Mouse (Mus musculus) frontal cortex, adult (tissue): ENCODE results near the gene P2ry6.

ENCODE experiments used
- ATAC-seq: cut with Nextera tagmentation; 2 replicates; pipeline ENCODE4 v1.9.2; 2017; ENCODE audit warnings: mild to moderate bottlenecking, moderate library complexity, mixed read lengths; ENCODE audit not compliant: low TSS enrichment

P2ry6 gene

GRCm38 (mm10) chr7:100974135-100974903, at the start of gene P2ry6:
TSS of gene P2ry6 (minus strand) at chr7:100974649.
- ATAC-seq, result no peak

DNA sequence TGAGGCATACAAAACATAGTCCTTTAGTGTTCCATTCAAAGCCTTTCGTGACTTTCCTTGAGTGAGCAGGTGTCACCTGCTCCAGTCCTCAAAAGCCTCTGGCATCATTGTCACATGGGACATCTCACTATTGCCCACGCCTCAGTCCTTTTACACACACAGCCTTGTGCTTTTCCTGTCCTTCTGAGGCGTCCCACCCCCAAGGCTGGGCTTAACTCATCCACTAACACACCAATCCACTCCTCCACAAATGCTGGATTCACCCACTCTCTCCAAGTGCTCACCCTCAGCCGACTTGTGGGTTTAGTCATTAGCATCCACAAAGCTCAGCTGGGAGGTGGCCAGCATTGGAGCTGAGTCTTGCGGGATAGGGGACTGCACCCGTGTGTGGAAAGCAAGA, 43.0 kb upstream of the P2ry6 start:
- ATAC-seq, result peak; percentile 93

DNA sequence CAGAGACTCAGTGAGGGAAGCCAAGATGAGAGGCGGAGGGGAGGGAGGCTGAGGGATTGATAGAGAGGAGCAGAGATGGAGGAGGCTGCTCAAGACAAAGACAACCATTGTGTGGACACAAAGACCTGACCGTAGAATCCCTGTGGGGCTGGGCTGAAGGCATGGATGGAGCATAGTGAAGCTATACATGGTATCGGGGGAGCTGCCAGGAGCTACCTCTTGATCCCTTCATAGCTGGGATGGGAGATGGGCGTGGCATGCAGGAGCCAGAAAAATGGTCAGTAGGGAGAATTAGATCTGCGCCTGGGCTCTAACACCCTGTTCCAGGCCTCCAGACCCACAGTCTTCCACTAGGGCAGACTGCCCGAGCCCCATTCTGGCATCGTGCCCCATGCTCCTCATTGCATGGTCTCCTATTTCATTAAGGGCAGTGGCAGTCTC, 42.6 kb upstream of the P2ry6 start:
- ATAC-seq, result peak; percentile 20; the same call in 1 of the 2 replicates

DNA sequence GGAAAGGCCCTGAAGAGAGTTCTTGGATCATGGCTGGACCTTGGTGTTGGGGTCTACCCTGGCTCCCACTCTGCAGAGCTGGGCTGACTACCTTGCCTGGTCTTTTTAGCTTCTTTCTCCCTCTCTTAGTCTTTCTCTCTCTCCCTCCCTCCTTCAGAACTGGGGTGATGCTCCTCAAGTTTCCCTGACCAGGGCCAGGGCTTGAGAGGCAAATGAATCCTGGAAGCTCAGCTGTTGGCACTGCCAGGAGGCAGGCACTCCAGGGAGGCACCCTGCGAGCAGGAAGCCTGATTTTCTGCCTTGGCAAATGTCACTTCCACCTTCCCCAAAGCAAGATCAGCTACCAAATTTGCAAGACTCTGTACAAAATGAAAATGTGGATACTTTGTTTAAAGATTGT, 40.5 kb upstream of the P2ry6 start:
- ATAC-seq, result no peak

DNA sequence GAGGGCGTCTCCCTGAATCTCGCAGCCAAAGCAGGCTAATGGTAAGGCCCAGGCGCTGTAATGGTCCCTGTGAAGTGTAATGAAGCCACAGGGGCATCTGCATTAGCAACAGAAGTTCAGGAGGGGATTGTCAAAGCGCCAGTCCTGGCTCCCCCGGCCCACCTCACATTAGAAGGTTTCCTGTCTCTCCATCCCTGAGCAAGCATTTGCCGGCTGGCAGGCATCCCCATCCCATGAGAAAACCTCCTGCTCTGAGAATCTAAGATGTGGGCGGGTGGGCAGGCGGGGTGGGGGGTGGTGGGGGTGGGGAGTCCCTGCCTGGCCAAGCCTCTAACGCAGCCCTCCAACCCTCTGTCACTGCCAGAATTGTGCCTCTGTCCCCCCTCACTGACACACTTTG, 39.6 kb upstream of the P2ry6 start:
- no peak for ATAC-seq

GRCm38 (mm10) chr7:101012541-101012940, 38.1 kb upstream of the P2ry6 start, which contains the start of gene P2ry2:
TSS of gene P2ry2 (minus strand) at chr7:101012866.
- ATAC-seq, result no peak

DNA sequence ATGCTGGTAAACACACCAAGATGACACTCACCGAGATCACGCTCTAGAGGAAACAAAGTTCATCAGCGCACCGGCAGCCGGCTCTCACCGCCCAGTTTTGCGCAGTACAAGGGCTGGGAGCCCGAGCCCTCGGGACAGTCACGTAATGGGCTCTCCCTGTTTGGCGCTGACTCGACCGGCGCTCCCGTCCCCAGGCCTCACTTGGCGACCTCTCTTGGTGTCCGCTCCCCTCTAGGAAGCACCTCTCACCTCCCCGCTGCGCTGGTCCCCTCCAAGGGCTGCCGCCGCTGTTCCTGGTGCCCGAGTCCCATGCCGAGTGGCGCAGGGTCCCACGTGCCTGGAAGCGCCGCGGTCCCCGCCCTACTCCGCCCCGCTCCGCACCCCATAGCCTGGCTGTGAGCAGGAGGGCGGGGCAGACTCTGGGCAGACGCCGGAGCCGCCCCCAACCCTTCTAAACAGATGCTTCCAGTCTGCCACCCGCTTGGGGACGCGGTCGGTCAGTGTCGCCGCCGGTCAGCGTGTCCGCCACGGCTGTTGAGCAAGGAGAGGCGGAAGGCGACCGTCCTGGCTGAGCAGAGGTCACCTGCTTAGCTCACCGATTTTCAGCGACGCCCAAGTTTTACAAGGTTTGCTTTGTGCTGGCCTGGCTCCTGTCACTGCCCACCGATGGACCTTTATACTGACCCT, 37.4 kb upstream of the P2ry6 start:
- peak; percentile 62 for ATAC-seq

DNA sequence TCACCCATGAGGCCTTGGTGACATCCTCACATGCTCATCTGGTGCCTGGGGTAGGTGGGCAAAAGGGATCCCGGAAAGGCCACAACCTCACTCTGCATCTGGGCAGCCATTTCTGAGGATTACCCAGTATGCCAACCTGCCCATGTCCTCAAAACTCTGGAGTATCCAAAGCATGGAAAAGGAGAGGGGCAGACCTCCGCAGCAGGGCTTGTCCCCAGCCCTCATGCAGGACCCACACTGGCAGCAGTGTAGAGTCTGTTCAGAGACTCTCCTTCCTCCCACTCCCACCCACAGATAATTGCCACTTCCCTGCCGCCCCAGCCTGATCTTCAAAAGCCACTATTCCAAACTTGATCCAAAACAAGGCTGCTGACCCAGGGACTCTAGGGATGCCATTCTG, 36.3 kb upstream of the P2ry6 start:
- ATAC-seq, result no peak

GRCm38 (mm10) chr7:101006201-101006600, 31.8 kb upstream of the P2ry6 start:
- no peak for ATAC-seq

- ATAC-seq, result no peak; the same call in 1 of the 2 replicates
Observed at GRCm38 (mm10) chr7:101005119-101005518, 30.7 kb upstream of the P2ry6 start.

- ATAC-seq, result no peak
Observed at GRCm38 (mm10) chr7:101003442-101004326, 29.2 kb upstream of the P2ry6 start.

DNA sequence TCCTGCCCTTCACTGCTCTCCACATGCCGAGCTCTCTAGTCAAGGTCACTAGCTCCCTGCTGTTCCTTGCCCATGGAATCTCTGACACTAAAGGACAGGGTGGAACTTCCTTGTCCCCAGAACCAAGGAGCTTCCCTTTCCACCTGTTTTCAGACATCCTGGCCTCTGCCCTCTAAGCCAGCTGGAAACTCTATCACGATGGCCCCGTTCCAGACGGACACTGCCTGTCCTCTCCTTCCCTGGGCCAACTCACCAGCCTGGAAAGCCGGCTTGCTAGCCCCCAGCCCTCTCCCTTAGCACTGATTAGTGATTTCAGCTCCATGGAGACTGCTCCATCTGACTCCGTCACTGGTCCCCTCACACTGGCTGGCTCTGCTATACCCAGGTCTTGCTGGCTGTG, 27.8 kb upstream of the P2ry6 start:
- no peak for ATAC-seq

- ATAC-seq, result no peak
Observed at GRCm38 (mm10) chr7:100999623-101000022, 25.2 kb upstream of the P2ry6 start.

DNA sequence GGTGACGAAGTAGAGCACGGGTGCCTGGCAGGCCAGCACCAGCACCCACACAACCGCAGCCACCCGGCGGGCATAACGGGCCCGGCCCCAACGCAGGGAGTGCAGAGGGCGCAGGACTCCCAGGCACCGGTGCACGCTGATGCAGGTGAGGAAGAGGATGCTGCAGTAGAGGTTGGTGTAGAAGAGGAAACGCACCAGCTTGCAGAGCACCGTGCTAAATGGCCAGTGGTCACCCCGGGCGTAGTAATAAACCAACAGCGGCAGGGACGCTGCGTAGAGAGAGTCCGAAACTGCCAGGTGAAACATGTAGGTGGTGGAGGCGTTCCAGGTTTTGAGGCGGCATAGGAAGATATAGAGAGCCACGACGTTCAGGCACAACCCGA, 24.1 kb upstream of the P2ry6 start:
- no peak for ATAC-seq

- ATAC-seq, result no peak
Observed at GRCm38 (mm10) chr7:100997951-100998577, 23.6 kb upstream of the P2ry6 start.

DNA sequence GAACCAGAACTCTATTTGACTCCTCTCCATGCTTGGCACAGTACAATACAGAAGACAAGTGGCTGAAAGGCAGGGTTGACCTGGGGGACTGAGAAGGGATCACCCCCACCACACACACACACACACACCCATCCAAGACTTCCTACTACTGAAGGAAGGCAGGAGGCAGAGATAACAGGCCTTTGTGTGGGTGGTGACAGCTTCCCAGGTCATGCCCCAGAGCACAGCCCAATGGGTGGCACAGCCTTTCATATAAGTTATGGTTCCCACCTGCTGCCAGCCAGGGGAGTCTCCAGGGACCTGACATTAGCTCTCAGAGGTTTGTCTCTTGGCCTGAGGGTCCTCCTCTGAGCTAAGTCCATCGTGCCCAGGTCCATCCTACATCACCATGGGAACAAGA, 22.8 kb upstream of the P2ry6 start:
- ATAC-seq, result no peak

DNA sequence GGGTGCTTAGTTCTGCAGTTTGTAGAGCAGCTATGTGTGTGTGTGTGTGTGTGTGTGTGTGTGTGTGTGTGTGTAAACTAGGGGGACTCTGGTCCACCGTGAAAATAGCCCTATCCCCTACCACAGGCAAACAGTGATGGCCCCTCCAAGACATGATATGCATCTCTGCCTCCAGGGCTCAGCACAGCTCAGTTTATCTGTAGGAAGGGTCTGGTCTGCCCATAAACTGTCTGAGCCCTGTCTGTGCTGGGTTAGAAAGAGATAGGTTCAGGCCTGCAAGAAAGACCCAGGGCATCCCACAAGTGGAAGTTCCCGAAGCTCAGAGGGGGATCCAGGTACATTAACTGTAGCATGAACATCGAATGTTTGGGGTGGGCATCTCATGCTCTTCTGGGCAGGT, 21.5 kb upstream of the P2ry6 start:
- ATAC-seq, result no peak

DNA sequence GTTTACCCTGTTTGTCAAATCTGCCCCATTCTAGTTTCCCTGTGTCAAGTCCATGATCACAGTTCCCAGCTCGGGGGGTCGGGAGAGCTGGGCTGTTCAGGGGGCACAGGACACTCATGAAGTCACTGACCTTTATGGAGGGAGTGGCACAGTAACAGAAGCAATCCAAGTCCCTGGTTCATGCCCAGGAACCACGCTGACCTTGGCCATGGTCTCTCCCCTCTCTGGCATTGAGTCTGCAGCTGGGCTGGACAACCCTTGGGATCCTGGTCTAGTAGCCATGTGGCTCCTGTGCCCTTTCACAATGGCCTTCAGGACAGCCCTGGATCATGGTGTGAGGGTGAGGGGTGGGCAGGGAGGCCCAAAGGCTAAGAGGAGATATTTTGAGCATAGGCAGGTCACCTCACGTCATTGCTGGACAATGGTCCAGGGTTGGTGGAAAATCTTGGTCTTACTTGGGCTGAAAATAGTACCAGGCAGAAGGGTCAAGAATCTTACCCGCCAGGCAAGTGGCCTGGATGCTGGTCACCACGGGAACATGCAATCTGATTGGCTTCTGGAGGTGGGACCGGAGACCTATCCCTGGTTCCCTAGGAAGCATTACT, 20.9 kb upstream of the P2ry6 start:
- ATAC-seq, result no peak

GRCm38 (mm10) chr7:100993166-100993565, 18.7 kb upstream of the P2ry6 start:
- ATAC-seq, result no peak

GRCm38 (mm10) chr7:100991972-100992371, 17.5 kb upstream of the P2ry6 start:
- no peak for ATAC-seq

DNA sequence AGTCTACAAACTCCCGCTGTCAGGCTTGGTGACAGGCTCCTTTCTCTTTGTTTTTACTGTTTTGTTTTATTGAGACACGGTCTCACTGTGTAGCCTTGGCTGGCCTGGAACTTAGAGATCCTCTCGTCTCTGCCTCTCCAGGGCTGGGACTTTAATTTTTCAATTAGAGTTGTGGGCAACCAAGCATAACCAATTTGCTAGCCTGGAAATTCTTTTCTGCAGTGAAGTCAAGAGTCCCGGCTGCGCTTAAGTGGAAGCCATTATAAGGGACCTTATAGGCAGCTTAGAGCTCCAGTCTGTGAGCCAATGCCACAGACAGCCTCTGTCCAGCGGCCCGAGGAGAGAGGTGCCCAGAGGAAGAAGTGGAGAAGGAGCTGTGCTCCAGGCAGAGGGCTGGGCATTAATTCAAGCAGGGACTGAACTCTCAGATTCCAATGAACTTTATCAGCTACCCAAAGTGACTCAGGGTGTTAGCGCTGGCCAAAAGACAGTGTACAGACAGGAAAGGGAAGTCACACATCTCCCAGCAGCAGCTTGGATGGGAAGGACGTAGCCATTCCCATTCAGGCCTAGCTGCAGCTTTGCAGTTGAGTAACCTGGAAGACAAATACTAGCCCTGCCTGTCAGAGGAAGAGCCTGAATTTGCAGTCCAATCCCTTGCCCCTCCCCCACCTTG, 16.3 kb upstream of the P2ry6 start:
- ATAC-seq, result no peak
